Mouse (Mus musculus): ENCODE results near the gene Prpf38b.
A peak's percentile ranks its signal among the peaks of the same experiment; 100 is the strongest.

Gene Prpf38b

GRCm38 (mm10) chr3:108860786-108861185, 50.7 kb downstream of the Prpf38b start:
- DNase-seq (ENCODE audit: low read depth, low spot score): no peak

DNA sequence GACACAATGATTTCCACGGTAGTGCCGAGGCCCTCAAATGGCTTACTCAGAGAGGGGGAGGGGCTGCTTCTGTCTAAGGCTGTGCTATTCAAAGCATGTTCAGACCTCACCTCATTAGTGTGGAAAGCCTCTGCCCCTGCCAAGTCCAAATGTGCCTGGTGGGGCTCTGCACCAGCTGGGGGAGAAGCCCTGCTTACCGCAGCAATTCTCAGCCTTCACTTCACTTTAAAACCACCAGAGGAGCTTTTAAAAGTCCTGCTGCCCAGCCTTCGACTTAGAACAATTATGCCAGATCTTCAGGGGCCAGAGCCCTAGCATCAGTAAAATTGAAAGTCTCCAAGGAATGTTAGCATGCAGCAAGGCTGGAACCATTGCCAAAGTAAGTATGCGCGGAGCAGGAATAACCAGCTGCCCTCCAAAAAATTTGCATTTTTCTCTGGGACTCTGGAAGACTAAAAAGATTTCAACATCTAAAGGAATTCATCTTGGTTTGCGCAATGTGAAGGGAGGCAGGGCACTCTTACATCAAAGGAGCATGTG, 53.2 kb downstream of the Prpf38b start:
- no peak for DNase-seq (ENCODE audit: low read depth, low spot score)

DNA sequence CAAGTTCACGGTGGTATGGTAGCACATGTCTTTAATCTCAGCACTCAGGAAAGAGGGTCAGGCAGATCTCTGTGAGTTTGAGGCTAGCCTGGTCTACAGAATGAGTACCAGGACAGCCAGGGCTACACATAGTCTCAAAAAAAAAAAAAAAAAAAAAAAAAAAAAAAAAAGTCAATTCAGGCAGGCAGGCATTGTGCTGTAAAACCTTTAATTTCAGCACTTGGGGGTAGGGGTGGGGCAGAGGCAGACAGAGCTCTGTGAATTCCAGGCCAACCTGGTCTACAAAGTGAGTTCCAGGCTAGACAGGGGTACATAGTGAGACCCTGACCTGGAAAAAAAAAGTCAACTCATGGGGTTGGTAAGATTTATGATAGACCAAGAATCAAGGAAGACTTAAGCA, 53.8 kb downstream of the Prpf38b start:
- DNase-seq (ENCODE audit: low read depth, low spot score): no peak

DNA sequence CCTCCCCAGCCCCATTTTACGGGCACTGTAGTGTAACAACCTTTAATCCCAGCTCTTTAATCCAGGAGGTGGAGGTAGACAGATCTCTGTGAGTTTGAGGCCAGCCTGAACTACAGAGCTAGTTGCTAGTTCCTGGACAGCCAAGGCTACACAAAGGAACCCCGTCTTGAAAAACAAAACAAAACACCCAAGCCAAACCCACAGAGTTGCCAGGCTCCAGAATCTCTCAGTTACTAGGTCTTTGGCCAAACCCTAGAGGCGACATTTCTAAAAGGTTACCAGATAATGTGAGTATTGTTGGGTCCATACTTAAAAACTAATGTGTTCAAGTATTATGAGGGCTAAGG, 54.4 kb downstream of the Prpf38b start:
- DNase-seq (ENCODE audit: low read depth, low spot score): no peak

DNA sequence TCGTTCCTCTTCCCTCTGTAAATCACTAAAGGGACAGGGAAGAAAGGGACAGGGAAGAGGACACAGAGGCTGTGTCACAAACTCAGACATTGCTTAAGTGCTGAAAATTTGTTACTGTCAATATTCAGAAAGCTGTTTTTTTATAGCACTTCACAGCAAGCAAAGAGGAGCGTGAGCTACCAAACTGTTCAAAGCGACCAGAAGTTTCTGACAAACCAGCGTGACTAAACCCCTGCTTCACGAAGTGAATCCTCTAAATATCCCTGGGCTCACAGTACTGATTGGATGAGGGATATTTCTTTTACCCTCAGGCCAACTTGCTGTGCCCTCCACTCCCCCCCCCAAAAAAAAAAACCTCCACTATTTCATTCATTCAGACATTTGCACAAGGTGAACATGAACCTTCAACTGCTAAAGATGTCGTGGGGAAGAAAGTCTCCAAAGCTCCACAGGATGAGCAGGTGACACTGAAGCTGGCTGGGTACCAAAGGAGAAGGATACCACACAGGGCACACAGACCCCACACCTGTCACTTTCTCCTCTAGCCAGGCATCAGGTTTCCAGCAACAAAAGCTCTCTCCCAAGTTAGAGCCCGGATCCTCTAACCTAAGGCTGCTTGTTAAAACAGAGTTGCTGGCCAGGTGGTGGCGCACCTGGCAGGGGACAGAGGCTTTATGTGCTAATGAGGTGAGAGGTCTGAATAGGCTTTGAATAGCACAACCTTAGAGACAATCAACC, 55.0 kb downstream of the Prpf38b start:
- DNase-seq (ENCODE audit: low read depth, low spot score): peak; percentile 57

DNA sequence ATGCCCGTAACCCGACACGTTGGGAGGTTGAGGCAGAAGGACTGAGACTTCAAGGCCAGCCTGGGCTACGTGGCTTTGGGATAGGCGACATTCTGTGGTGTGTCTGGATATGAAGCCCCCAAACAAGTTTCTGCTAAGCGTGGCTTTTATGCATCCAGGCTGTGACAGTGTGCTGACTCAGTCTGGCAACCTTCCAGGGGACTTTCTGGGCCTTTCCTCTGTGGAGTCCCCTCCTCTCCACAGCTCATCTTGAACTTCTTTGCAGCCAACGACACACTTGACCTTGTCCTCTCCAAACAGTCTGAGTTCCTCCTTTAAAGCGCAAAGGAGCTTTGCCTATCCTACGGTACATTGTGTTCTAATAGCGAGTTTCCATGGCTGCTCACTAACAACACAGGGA, 55.7 kb downstream of the Prpf38b start:
- DNase-seq (ENCODE audit: low read depth, low spot score): no peak

GRCm38 (mm10) chr3:108855371-108855770, 56.2 kb downstream of the Prpf38b start:
- no peak for DNase-seq (ENCODE audit: low read depth, low spot score)

- no peak for DNase-seq (ENCODE audit: low read depth, low spot score)
Observed at GRCm38 (mm10) chr3:108853266-108853665, 58.3 kb downstream of the Prpf38b start.
